Mouse (Mus musculus) erythroblast, embryonic 14.5 days (primary cell): ENCODE data around the gene Tecpr2.

ENCODE experiments used
- GATA1 ChIP-seq: IDR thresholded peaks from 2 replicates; pipeline ENCODE4 v1.6.1; 2012; ENCODE audit warnings: low read length, inconsistent platforms, mixed read lengths
- TAL1 ChIP-seq: IDR thresholded peaks from 3 replicates; pipeline ENCODE4 v1.6.1; 2012; ENCODE audit warnings: low read length, inconsistent platforms, mixed read lengths

DNA sequence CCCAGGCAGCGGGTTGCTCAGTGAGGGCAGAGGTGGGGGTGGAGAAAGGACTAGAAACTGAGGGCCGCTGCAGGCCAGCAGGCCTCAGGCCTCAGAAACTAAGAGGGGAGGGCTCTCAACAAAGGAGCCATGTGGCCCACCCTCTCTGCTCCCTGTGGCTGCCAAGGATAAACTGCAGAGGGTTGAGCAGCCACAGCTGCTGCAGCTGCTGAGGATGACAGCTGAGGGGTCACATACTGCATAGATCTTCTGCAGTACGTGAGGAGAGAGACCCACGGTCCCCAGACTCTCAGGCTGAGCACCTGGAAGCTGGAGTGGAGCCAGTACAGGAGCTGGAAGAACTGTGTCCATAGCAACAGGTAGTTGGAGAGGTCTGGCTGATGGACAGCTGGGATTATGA lies 95.5 kb downstream of the Tecpr2 start:
- TF ChIP-seq GATA1 (no peak), TAL1 (no peak)
